Mouse (Mus musculus) hindbrain, embryonic 11.5 days (tissue): ENCODE measurements around the gene Slc9a5. TPM values are rescaled to one million over a fixed set of nuclear protein-coding genes. Genes with fewer than 3 reads are reported as not detected.

ENCODE experiments used
- ATAC-seq: fragments of 200-750 bp; cut with Nextera tagmentation; 2 replicates; pipeline ENCODE4 v1.8.0; 2017; ENCODE audit warnings: mild to moderate bottlenecking, moderate TSS enrichment, moderate library complexity; ENCODE audit not compliant: low FRiP score
- DNase-seq: peaks from one replicate; pipeline ENCODE4 v3.0.0-alpha.2; 2015; ENCODE audit warnings: low spot score
- H3K27ac ChIP-seq: fragments of 300-500 bp; sonication (generic); 2 replicates; pipeline ENCODE4 v1.5.1; 2014; ENCODE audit warnings: mild to moderate bottlenecking, low read depth, low read length
- H3K27me3 ChIP-seq: fragments of 300-500 bp; sonication (generic); 2 replicates; pipeline ENCODE4 v1.6.1; 2014; ENCODE audit warnings: mild to moderate bottlenecking, low read length, moderate library complexity, mixed read lengths; ENCODE audit not compliant: control insufficient read depth, insufficient read depth
- H3K36me3 ChIP-seq: fragments of 300-500 bp; sonication (generic); 2 replicates; pipeline ENCODE4 v1.6.1; 2014; ENCODE audit warnings: mild to moderate bottlenecking, low read length, moderate library complexity, mixed read lengths; ENCODE audit not compliant: control insufficient read depth, insufficient read depth
- H3K4me1 ChIP-seq: fragments of 300-500 bp; sonication (generic); replicated peaks from 2 replicates; pipeline ENCODE4 v1.6.1; 2014; ENCODE audit warnings: low read length, mixed read lengths; ENCODE audit not compliant: control insufficient read depth, insufficient read depth
- H3K4me2 ChIP-seq: fragments of 300-500 bp; sonication (generic); replicated peaks from 2 replicates; pipeline ENCODE4 v1.6.1; 2014; ENCODE audit warnings: mild to moderate bottlenecking, low read depth, low read length
- H3K4me3 ChIP-seq: fragments of 300-500 bp; sonication (generic); 2 replicates; pipeline ENCODE4 v1.5.1; 2014; ENCODE audit warnings: low read depth, low read length
- H3K9ac ChIP-seq: fragments of 300-500 bp; sonication (generic); 2 replicates; pipeline ENCODE4 v1.6.1; 2014; ENCODE audit warnings: low read depth, low read length
- H3K9me3 ChIP-seq: fragments of 300-500 bp; sonication (generic); 2 replicates; pipeline ENCODE4 v1.6.1; 2016; ENCODE audit warnings: low read length; ENCODE audit not compliant: control insufficient read depth
- WGBS: fragments of 180-500 bp; shearing (Covaris S2); extraction: QIAGEN DNeasy Blood & Tissue Kit; methylation state at CpG from one replicate; pipeline ENCODE4 v1.1.7; 2014; 5-methylcytosine and 5-hydroxymethylcytosine counted together
- polyA plus RNA-seq: library from polyadenylated mRNA; unstranded; fragments of >200 nt; fragmentation: Nextera tagmentation; extraction: Ambion mirVana; gene quantifications from 2 replicates; pipeline ENCODE4 v1.2.1, GENCODE M21; 2014

The Slc9a5 gene
- polyA plus RNA-seq, 1 experiment from 2014 or later, result 4.5 TPM

DNA sequence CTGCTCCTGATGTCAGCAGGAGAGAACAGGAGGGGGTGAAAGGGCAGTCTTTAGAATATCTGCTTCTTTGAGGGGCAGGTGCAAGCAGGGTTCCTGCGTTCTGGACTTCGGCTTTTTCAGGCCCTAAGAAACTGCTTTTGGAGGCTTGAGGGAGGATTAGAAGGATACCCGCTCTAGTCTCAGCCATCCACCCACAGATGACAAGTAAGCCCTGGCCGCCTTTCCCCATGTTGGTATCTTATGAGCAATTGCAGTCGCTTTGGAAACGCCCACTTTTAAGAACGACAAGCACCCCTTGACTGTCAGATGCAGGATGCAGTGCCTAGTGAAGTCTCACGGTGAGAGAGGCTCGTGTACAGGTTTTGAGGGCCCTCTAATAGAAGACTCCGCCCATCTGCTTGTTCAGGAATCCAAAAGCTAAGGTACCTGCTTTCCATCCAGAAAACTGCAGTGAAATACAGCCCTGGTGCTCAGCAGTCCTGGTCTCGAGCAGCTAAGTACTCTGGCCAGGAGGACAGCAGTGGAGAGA is 29.9 kb upstream of the Slc9a5 start:
- ATAC-seq (no peak), DNase-seq (no peak)
- H3K4me2 ChIP-seq, result no peak overlapping the region
- no peak overlapping the region for H3K9ac ChIP-seq
- H3K9me3 ChIP-seq, result no peaks in the 10 kb centered on the region
- H3K27me3 ChIP-seq, result no peaks in the 10 kb centered on the region
- H3K4me3 ChIP-seq, result no peak overlapping the region
- H3K36me3 ChIP-seq, result 0 out of 2 replicates have a peak, but pooled peaks cover 2% of the 10 kb centered on the region
- H3K4me1 ChIP-seq, result no peaks in the 10 kb centered on the region
- H3K27ac ChIP-seq, result no peak overlapping the region
- 88% methylated on average over 11 of the region's 11 CpGs for WGBS

DNA sequence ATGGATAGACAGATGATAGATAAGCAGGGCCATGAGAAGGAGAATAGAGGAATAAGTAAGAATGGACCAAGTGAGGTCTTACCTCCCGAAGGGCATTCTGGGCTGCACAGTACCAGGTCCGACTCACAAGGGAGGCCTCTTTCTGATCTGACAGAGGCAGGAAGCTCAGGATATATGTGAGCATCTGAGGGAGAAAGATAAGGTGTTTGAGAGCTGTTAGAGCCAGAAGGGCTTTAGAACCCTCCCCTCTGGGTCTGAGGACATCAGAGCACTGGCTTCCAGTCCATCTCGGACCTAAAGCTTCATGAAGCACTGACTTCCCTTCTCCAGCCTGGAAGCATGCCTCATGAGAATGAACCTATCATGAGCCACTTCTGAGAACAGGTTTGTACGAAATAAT is 25.5 kb upstream of the Slc9a5 start:
- Histone ChIP-seq H3K27me3 (no peaks in the 10 kb centered on the region), H3K9me3 (no peaks in the 10 kb centered on the region), H3K4me2 (no peak overlapping the region), H3K27ac (no peak overlapping the region), H3K36me3 (0 out of 2 replicates have a peak, but pooled peaks cover 3% of the 10 kb centered on the region), H3K4me1 (peaks cover 6% of the 10 kb centered on the region; the same call in 1 of the 2 replicates), H3K4me3 (no peak overlapping the region), H3K9ac (no peak overlapping the region)
- ATAC-seq, result no peak
- WGBS, result 88% methylated on average over 4 of the region's 4 CpGs
- DNase-seq, result no peak

DNA sequence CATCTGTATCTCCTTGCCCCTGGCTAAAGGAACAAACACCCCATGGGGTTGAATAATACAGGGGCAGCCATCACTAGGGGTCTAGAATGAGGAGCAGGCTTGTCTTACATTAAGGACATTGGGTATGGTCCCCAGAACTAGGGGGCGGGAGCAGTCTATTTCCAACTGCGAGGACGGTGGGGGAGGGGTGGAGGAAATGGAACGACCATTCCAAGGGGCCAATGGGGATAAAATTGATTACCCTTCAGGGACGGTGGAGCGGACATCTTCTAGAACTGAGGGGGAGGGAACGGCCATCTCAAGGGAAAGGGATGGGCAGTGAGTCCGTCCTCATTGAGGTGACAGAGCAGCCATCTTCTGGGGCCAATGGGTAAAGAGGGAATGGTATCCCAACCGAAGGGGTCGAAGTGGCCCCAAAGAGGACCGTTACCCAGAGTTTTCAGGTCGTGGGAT is 23.0 kb upstream of the Slc9a5 start:
- peak; percentile 65 for DNase-seq
- Histone ChIP-seq H3K4me2 (peak overlapping the region; percentile 44), H3K9me3 (no peaks in the 10 kb centered on the region), H3K4me1 (peaks cover 6% of the 10 kb centered on the region; the same call in 1 of the 2 replicates), H3K9ac (peak overlapping the region; percentile 62), H3K36me3 (peaks cover 4% of the 10 kb centered on the region; the same call in 1 of the 2 replicates), H3K27me3 (no peaks in the 10 kb centered on the region), H3K27ac (peak overlapping the region; percentile 73), H3K4me3 (peak overlapping the region; percentile 64)
- peak; percentile 75 for ATAC-seq
- WGBS, result under 1% methylated on average over 12 of the region's 12 CpGs

DNA sequence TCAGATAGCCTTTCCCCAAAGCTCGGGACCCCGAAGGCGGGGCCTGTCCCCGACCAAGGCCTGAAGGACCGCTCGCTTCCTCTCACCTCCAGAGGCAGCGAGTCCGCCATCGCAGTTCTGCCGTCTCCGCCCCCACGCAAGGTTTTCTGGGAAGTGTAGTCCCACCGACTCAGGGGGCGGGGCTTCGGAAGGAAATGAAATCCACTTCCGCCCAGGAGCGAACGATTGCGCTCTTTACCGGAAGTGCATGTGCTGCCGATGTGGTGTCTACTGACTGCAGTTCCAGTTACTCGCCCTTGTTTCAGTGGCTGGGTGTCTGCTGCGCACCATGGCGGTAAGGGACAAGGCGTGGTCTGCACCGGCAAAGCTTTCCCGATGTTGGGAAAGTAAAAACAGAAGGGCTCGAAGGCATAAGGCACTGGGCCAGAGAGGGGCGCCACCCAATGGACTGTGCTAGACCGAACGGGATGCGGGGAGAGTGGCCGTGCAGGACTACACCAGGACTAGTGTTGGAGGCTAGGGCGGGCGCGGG is 22.4 kb upstream of the Slc9a5 start, which contains the start of the genes Lrrc29 and Tmem208:
TSS of gene Lrrc29 (minus strand) at position 138 of the 532 bp plus-strand sequence.
TSS of gene Tmem208 (plus strand) at position 214 of the 532 bp plus-strand sequence.
- peak within 1 kb of the TSS; percentile 64 for H3K4me3 ChIP-seq
- no peaks in the 10 kb centered on the region for H3K9me3 ChIP-seq
- peaks cover 4% of the 10 kb centered on the region; the same call in 1 of the 2 replicates for H3K36me3 ChIP-seq
- no peaks in the 10 kb centered on the region for H3K27me3 ChIP-seq
- H3K9ac ChIP-seq, result peak within 1 kb of the TSS; percentile 63
- DNase-seq, result peak; percentile 99
- peak; percentile 93 for ATAC-seq
- peak within 1 kb of the TSS; percentile 83 for H3K4me2 ChIP-seq
- peaks cover 6% of the 10 kb centered on the region; the same call in 1 of the 2 replicates for H3K4me1 ChIP-seq
- WGBS, result under 1% methylated on average over 36 of the region's 36 CpGs
- H3K27ac ChIP-seq, result peak within 1 kb of the TSS; percentile 73

DNA sequence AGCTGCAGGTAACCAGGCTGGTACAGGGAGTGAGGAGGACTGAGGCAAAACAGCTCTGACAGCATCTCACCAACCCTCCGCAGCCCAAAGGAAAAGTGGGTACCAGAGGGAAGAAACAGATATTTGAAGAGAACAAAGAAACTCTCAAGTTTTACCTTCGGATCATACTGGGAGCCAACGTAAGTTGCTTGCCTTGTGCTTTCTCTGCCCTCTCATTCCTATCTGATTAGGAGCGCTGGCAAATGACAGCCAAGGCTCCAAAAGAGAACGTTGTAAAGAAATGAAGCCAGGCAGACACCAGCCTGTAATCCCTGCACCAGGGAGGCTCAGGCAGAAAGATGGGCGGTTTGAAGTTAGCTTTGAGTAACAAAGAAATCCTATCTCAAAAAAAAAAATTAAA is 21.7 kb upstream of the Slc9a5 start:
- Histone ChIP-seq H3K36me3 (peaks cover 4% of the 10 kb centered on the region; the same call in 1 of the 2 replicates), H3K27ac (no peak overlapping the region), H3K4me3 (peak overlapping the region; percentile 64), H3K4me1 (peaks cover 6% of the 10 kb centered on the region; the same call in 1 of the 2 replicates), H3K27me3 (no peaks in the 10 kb centered on the region), H3K4me2 (peak overlapping the region; percentile 83), H3K9me3 (no peaks in the 10 kb centered on the region), H3K9ac (peak overlapping the region; percentile 63)
- DNase-seq (no peak), ATAC-seq (no peak)
- WGBS, result 49% methylated on average over 6 of the region's 6 CpGs

GRCm38 (mm10) chr8:105330325-105330724 is 18.3 kb upstream of the Slc9a5 start:
- no peaks in the 10 kb centered on the region for H3K27me3 ChIP-seq
- no peak overlapping the region for H3K4me3 ChIP-seq
- ATAC-seq (no peak), DNase-seq (no peak)
- peaks cover 4% of the 10 kb centered on the region; the same call in 1 of the 2 replicates for H3K36me3 ChIP-seq
- WGBS, result 98% methylated on average over 12 of the region's 12 CpGs
- H3K4me2 ChIP-seq, result no peak overlapping the region
- no peak overlapping the region for H3K27ac ChIP-seq
- peaks cover 6% of the 10 kb centered on the region; the same call in 1 of the 2 replicates for H3K4me1 ChIP-seq
- H3K9me3 ChIP-seq, result no peaks in the 10 kb centered on the region
- H3K9ac ChIP-seq, result no peak overlapping the region

DNA sequence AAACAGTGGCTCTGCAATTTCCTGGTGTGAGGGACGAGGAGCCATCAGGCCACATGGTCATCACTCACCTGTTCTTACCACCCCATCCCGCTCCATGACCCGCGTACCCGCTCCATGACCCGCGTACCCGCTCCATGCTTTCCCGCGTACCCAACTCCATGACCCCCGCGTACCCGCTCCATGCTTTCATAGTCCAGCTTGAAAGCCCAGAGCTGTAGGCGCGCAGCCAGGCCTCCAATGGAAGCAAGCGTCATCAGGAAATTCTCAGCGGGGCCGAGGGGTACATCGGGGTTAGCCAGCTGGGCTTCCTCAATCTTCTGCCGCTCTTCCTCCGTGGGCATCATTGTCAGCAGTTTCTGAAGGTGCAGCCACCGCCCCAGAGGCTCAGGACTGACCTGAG is 17.2 kb upstream of the Slc9a5 start:
- WGBS, result 96% methylated on average over 22 of the region's 22 CpGs

GRCm38 (mm10) chr8:105331931-105332330 is 16.7 kb upstream of the Slc9a5 start:
- H3K9ac ChIP-seq, result no peak overlapping the region
- no peak overlapping the region for H3K4me2 ChIP-seq
- H3K4me3 ChIP-seq, result no peak overlapping the region
- H3K9me3 ChIP-seq, result no peaks in the 10 kb centered on the region
- H3K36me3 ChIP-seq, result peaks cover 4% of the 10 kb centered on the region; the same call in 1 of the 2 replicates
- no peak overlapping the region for H3K27ac ChIP-seq
- peaks cover 6% of the 10 kb centered on the region; the same call in 1 of the 2 replicates for H3K4me1 ChIP-seq
- no peak for DNase-seq
- WGBS, result 96% methylated on average over 9 of the region's 9 CpGs
- no peaks in the 10 kb centered on the region for H3K27me3 ChIP-seq
- no peak for ATAC-seq

More for the DNA sequence above, 17.2 kb upstream of the Slc9a5 start:
- no peak overlapping the region for H3K4me2 ChIP-seq
- H3K36me3 ChIP-seq, result peaks cover 4% of the 10 kb centered on the region; the same call in 1 of the 2 replicates
- ATAC-seq (no peak), DNase-seq (no peak)
- no peak overlapping the region for H3K27ac ChIP-seq
- H3K27me3 ChIP-seq, result no peaks in the 10 kb centered on the region
- H3K4me1 ChIP-seq, result peaks cover 6% of the 10 kb centered on the region; the same call in 1 of the 2 replicates
- H3K9me3 ChIP-seq, result no peaks in the 10 kb centered on the region
- no peak overlapping the region for H3K9ac ChIP-seq
- no peak overlapping the region for H3K4me3 ChIP-seq
